Mouse (Mus musculus) heart, postnatal 4 days (tissue): Measurements from ENCODE around the gene St6galnac4. TPM values are rescaled to one million over a fixed set of nuclear protein-coding genes. Genes with fewer than 3 reads are reported as not detected.

Experiments
- DNase-seq: peaks from one replicate; pipeline ENCODE4 v3.0.0; 2021
- total RNA-seq, 2 experiments: library from RNA; stranded (reverse); gene quantifications; 2 replicates each; pipeline ENCODE4 v1.2.3; 2021

St6galnac4 gene
- total RNA-seq, 2 experiments from 2014 or later, result 31.6 to 38.6 TPM

DNA sequence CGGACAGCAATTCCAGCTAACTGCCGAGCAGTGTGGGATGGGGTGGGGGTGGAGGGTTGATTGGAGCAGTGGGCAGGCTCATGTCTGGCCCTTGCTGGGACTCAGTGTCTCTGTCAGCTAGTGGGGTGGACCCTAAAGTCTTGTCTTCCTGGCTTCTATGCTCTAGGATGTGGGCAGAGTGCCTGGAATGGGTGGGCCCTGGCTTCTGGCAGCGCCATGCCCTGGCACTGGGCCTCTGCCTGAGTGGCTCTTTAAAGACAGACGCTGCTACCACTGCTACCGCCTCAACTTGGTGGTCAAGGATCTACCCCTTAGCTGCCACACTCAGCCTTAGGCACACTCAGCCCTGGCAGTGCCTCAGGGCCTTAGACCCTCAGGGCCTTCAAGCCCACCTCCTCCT, 41.8 kb downstream of the St6galnac4 start:
- DNase-seq, result peak; percentile 91

DNA sequence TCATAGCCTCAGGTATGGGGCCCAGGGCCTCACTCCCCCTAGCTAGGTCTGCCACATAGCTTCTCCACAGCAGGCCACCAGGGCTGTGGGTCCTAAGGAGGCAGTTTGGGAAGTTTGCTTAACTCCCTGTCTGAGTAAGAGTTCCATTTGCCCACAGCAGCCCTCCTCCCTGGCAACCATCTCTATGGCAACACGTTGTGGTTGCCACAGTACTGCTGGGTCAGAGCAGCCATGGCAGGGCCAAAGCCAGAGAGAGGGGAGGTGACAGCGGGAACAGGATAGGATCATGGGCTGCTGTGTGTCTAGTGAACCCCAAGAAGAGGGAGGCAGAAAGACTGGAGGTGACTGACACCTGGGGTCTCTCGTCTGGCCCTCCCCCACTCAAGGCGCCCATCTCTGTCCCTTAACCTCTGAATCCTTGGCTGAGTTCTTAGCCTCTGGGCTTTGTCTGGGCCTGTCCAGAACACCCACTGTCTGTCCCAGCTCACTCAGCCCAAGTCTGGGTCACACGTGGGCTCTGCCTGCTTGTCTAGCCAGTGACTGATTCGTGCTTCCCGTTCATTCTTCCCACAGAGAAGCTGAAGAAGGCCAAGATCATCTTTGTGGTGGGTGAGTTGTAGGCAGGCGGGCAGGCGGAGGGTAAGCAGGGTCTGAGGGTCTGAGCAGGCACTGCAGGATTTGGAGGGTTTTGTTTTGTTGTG, 42.5 kb downstream of the St6galnac4 start:
- peak; percentile 69 for DNase-seq

DNA sequence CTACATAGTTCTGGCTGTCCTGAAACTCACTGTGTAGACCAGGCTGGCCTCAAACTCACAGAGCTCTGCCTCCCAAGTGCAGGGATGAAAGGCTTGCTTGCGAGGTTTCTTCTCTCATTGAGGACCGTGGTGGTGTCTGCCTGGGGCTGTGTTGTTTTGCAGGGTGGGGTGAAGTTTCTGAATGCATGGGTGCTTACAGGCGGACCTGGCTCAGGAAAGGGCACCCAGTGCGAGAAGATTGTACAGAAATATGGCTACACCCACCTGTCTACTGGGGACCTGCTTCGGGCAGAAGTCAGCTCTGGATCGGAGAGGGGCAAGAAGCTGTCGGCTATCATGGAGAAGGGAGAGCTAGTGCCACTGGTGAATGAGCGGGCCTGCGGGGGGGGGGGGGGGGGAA, 43.1 kb downstream of the St6galnac4 start:
- no peak for DNase-seq

GRCm38 (mm10) chr2:32631046-32631445, 44.2 kb downstream of the St6galnac4 start:
- no peak for DNase-seq

- peak; percentile 90 for DNase-seq
Measured at GRCm38 (mm10) chr2:32631737-32632394, 45.0 kb downstream of the St6galnac4 start.

DNA sequence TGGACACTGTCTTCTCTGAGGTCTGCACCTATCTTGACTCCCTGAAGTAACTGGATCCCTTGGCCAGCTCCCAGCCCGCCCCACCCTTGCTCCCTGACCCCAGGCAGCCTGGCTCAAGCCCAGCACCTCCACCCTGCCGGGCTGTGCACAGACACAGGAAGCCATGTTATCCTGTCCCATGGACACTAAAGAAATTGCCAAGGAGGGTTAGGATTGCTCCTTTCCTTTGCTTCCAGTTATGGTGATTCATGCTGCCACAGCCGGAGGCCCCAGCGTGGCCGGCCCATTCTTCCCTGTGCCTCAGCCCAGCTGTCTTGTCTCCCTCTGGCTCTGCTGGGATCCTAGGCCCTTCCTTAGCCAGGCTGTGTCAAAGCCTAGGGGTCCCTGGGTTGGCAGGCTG, 46.8 kb downstream of the St6galnac4 start:
- DNase-seq, result peak; percentile 60

DNA sequence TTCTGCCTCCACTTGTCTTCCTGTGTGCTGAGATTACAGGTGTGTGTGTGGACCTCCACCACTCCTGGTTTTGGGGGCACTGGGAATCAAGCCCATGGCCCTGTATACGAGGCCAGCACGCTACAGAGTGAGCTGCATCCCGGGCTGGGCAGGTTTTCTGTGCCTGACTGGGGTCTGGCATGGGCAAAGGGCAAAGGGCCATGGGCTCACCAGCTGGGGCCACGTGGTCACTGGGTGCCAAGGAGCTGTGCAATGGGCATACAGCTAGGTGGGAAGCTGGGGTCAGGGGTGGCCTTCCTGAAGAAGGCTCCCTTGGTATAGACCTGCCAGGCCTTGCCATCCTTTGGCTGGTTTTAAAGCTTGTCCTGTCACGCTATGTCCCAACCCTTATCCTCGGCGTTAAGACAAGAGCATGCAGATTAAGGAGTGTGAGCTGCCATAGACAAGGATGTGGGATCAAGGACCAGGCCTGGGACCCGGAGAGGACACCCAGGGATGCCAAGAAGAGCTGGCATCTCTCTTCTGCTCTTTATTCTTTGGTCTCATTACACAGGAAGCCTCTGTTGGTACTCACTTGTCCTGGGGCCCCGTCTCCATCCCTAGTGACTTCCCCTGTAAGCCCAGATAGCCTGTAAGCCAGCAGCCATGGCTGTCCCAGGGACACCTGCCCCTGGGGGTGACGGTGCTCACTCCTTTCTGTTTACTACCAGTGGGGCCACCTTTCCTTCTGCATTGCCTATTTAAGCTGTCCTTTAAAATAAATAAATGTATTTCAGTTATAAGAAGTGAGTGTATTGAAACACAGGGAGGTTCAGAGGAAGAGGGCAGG, 47.6 kb downstream of the St6galnac4 start:
- no peak for DNase-seq

DNA sequence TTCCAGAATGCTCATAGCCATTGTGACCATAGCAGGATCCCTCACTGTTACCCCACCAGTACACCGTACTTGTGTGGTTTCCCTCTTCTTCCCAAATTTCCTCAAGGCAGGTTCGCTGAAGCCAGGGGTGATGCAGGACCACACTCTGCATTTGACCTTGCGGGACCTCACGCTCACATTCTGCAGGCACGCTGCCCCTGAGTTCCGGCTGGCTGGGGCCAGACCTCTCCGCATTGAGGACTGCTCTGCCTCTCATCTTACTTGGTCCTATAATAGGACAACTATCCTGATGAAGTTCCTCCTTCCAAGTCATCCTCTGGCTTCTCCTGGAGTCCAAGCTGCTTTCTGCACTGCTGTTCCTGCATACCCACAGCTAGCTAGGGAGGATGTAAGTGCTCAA, 49.7 kb downstream of the St6galnac4 start:
- DNase-seq, result no peak

- DNase-seq, result peak; percentile 77
Measured at GRCm38 (mm10) chr2:32637778-32638281, 50.9 kb downstream of the St6galnac4 start.

DNA sequence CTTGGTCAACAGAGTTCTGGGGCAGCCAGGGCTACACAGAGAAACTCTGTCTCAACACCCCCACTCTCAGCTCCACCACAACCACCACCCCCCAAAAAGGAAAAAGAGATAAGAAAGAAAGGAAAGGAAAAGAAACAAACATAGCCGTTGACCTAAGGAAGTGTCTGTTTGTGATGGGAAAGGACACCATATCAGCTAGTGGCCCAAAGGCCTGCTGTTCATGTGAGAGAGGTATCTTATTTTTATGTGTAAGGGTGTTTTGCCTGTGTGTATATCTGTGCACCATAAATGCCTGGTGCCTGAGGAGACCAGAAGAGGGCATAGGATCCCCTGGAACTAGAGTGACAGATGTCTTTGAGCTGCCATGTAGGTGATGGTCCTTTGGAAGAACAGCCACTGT, 52.7 kb downstream of the St6galnac4 start:
- no peak for DNase-seq

DNA sequence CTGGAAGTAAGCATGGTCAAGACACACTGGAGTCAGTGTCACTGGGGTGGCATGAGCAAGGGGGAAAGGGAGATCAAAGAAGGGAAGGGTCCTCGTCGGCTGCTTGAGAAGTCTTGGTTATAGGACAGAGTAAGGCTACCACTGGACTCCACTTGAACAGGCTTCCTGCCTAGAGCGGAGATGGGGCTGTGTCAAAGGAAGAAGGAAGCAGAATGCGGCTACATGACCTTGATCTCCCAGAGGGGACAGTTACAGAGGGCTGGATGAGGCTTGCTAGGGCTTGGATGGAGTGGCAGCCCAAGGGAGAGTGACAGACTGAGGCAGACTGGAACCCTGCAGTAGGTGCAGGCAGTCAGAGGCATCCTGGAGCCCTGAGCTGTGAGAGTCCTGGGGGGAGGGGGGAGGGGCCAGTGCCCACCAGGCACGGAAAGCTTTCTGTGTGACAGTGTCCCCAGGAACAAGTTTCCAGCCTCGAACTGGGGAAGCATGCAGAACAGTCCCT, 53.7 kb downstream of the St6galnac4 start:
- DNase-seq, result no peak

DNA sequence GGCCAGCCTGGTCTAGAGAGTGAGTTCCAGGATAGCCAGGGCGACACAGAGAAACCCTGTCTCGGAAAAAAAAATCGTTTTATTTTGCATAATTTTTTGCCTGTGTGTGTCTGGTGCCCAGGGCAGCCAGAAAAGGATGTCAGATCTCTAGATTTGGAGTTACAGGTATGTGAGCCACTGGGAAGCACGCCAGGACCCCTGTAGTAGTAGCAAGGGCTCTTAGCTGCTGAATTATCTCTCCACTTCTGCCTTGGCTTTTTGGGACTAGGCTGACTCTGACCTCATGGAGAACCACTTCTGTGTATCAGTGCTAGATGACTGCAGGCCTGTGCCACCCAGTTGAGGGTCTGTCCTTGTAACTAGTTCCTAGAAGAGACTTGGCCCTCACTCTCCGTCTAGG, 54.9 kb downstream of the St6galnac4 start:
- no peak for DNase-seq

- DNase-seq, result peak; percentile 78
Measured at GRCm38 (mm10) chr2:32642813-32643212, 55.9 kb downstream of the St6galnac4 start.

DNA sequence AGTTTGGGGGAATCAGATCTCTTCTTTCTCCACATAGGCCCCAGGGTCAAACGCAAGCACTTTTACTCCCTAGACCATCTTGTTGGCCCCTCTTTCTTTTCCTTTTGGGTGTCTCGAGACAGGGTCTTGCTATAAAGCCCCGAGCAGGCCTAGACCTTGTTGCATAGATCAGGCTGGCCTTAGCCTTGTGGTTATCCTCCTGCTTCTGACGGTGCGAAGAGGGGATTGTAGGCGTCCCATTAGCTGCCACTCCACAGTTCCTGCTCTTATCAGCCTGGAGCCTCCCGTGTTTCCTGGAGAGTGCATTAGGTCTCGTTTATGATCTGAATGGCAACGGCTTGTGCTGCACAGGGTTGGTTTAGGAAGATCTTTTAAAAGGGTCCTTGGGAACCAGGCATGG, 57.2 kb downstream of the St6galnac4 start:
- DNase-seq, result no peak

DNA sequence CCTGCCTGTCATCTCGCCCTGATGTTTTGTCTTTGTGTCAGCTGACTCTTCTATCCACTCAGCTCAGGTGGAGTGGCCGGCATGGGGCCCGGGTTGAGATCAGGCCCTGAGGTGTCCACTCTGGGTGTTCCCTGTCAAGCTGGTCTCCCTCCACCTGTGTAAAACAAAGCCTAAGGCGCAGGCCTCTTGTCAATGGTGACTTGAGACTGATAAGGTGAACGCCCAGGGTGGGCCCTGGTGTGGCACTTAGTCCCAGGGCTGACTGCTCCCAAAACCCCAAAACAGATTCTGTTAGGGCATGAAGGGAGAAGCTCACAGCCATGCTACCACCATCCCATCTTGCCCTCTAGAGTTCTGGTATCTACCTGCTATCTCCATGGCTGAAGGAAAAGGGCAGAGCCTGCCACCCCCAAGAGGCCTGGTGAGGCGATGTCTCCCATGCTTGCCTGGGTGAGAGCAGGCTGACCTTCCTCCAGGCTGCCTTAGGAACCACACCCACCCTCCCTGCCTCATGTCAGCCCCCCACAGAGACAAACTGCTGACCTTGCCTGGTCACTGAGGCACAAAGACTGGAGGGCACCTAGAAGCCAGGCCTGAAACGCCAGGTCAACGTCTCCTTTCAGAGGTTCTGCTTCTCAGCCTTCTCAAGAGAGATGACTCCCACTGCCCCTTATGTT, 58.0 kb downstream of the St6galnac4 start:
- no peak for DNase-seq

GRCm38 (mm10) chr2:32645647-32646046, 58.8 kb downstream of the St6galnac4 start:
- DNase-seq, result no peak

- DNase-seq, result peak; percentile 84
Measured at GRCm38 (mm10) chr2:32646379-32647056, 59.6 kb downstream of the St6galnac4 start, which contains the start of gene Eng. Gene Eng (plus strand): TSS chr2:32646595.

DNA sequence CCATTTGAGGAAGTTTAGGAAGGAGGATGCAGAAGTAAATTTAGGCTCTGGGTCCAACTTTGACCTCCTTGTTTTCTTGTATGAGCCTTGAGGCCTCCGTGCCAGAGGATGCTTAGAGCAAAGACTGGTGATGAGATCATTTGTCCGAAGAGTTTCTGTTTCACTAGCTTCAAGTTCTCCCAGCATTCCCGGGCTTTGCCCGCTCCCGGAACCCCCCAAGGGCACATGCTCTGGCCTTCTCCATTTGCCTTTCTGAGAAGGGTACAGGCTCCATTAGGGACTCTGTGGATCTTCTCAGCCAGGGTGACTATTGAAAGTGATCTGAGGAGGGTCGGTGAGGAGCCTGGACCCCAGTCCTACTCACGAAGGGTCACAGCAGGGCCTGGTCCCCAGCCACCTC, 60.5 kb downstream of the St6galnac4 start:
- no peak for DNase-seq
